Comparison of ENCODE assay signal across 8 mouse cellular contexts in genomic region chr2:156780752-156781151, GRCm38 (mm10). TPM values are rescaled to one million over a fixed set of nuclear protein-coding genes. Genes with fewer than 3 reads are reported as not detected.
DNase-seq lines count a peak whose midpoint lies in the region; ATAC-seq and TF ChIP-seq lines count a peak whose summit lies in the region.
"Had no signal": no experiment of that assay in that cellular context is flagged by ENCODE, and none has a peak within 500 bp of the region (broad histone marks: within the 10 kb centered on the region; RNA-seq: fewer than 3 reads in every experiment).

No protein-coding gene starts in this region.

- 0 out of 2 replicates have a peak overlapping the region, but pooled peaks have one; percentile 21 for H3K4me2 ChIP-seq in hindbrain, embryonic 16.5 days (ENCODE audit: low read length)
- no peak overlapping the region for H3K4me2 ChIP-seq in midbrain, postnatal 0 days (ENCODE audit: low read depth, low read length, poor library complexity, severe bottlenecking)

- intact Hi-C loops in left cerebral cortex, postnatal 36 days (cut with DNase I): no loop called here

- no peaks in the 10 kb centered on the region for H3K36me3 ChIP-seq in hindbrain, embryonic 16.5 days (ENCODE audit: control insufficient read depth, insufficient read depth, low read length)
- no peaks in the 10 kb centered on the region for H3K36me3 ChIP-seq in midbrain, postnatal 0 days (ENCODE audit: insufficient read depth, low read length)

- peak; percentile 46 to 47 for DNase-seq in kidney, postnatal 25 days
- DNase-seq in kidney, postnatal 14 days: no peak
- DNase-seq in c-Kit-positive CD71-positive TER-119-negative erythroid progenitor cells, embryonic 14.5 days (ENCODE audit: low read depth): peak; percentile 59
- DNase-seq in midbrain, postnatal 0 days (ENCODE audit: low spot score): peak; percentile 21
- DNase-seq in left cerebral cortex, postnatal 36 days (ENCODE audit: low spot score in 2 of 2): no peak
- DNase-seq: layer of hippocampus, adult 9-11 months had no signal

- H3K4me3 ChIP-seq in hindbrain, embryonic 16.5 days (ENCODE audit: low read length): no peak overlapping the region
- no peak overlapping the region for H3K4me3 ChIP-seq in midbrain, postnatal 0 days (ENCODE audit: low read depth, low read length)

- ATAC-seq in hindbrain, embryonic 16.5 days: no peak
- ATAC-seq in midbrain, postnatal 0 days (ENCODE audit: low FRiP score): no peak
- no peak for ATAC-seq in cerebellum, adult (ENCODE audit: insufficient number of reproducible peaks, low FRiP score, low TSS enrichment)

- H3K27me3 ChIP-seq in hindbrain, embryonic 16.5 days (replicated peaks; ENCODE audit: control insufficient read depth, insufficient read depth, low read length): 0 out of 2 replicates have a peak, but pooled peaks cover 3% of the 10 kb centered on the region
- H3K27me3 ChIP-seq in midbrain, postnatal 0 days (ENCODE audit: insufficient read depth, low read length): 0 out of 2 replicates have a peak, but pooled peaks cover 1% of the 10 kb centered on the region

- H3K9ac ChIP-seq in hindbrain, embryonic 16.5 days (ENCODE audit: low read depth, low read length): no peak overlapping the region; the same call in 1 of the 2 replicates
- H3K9ac ChIP-seq in midbrain, postnatal 0 days (replicated peaks; ENCODE audit: low read length, poor library complexity, severe bottlenecking): no peak overlapping the region

- no peak for TF ChIP-seq CTCF in midbrain, postnatal 0 days (IDR thresholded peaks at IDR 0.05)

- H3K27ac ChIP-seq in hindbrain, embryonic 16.5 days (ENCODE audit: low read depth, low read length): no peak overlapping the region
- H3K27ac ChIP-seq in midbrain, postnatal 0 days (ENCODE audit: low read depth, low read length): no peak overlapping the region

- no peaks in the 10 kb centered on the region for H3K9me3 ChIP-seq in hindbrain, embryonic 16.5 days (ENCODE audit: control insufficient read depth, low read length)
- no peaks in the 10 kb centered on the region for H3K9me3 ChIP-seq in midbrain, postnatal 0 days (ENCODE audit: low read length)

- H3K4me1 ChIP-seq in hindbrain, embryonic 16.5 days (ENCODE audit: control insufficient read depth, insufficient read depth, low read depth, low read length): peaks cover 2% of the 10 kb centered on the region; the same call in 1 of the 2 replicates
- no peaks in the 10 kb centered on the region for H3K4me1 ChIP-seq in midbrain, postnatal 0 days (ENCODE audit: insufficient read depth, low read length)

- 18% methylated on average over 17 of the region's 17 CpGs for WGBS in hindbrain, embryonic 16.5 days
- 17% methylated on average over 17 of the region's 17 CpGs for WGBS in midbrain, postnatal 0 days

RNA-seq across cellular contexts. Expression of gene Myl9, which starts 5.5 kb away (rescaled TPM):
- 46.9 and 52.0 TPM in 2 replicates for polyA plus RNA-seq in hindbrain, embryonic 16.5 days (2015; fragmentation: Nextera tagmentation; extraction: Ambion mirVana)
- 27.4 and 30.7 TPM in 2 replicates for total RNA-seq in midbrain, postnatal 0 days (2014; rRNA removed)
- 33.8 and 38.4 TPM in 2 replicates for polyA plus RNA-seq in midbrain, postnatal 0 days (2015; fragmentation: Nextera tagmentation; extraction: Ambion mirVana)
- total RNA-seq in left cerebral cortex, postnatal 36 days (2021): 10 to 100 TPM; 16.6 to 16.9 TPM

RNA-seq across cellular contexts. Expression of gene Tgif2, which starts 59.1 kb away (rescaled TPM):
- 16.0 and 20.4 TPM in 2 replicates for polyA plus RNA-seq in hindbrain, embryonic 16.5 days (2015; fragmentation: Nextera tagmentation; extraction: Ambion mirVana)
- total RNA-seq in midbrain, postnatal 0 days (2014; rRNA removed): 8.6 and 10.8 TPM in 2 replicates
- polyA plus RNA-seq in midbrain, postnatal 0 days (2015; fragmentation: Nextera tagmentation; extraction: Ambion mirVana): 6.9 and 8.2 TPM in 2 replicates
- under 1 TPM; 0.61 to 0.76 TPM for total RNA-seq in left cerebral cortex, postnatal 36 days (2021)

Comparison
In these comparisons a context has a peak if more than half of its experiments do, and no peak if none do; other contexts are left out.
1. DNase-seq: peak in kidney, postnatal 25 days (2 of 2), c-Kit-positive CD71-positive TER-119-negative erythroid progenitor cells, embryonic 14.5 days (single experiment) and midbrain, postnatal 0 days (single experiment); none in kidney, postnatal 14 days (single experiment) and left cerebral cortex, postnatal 36 days (0 of 2).